Comparison of ENCODE assay signal across 21 mouse cellular contexts in the genomic region with DNA sequence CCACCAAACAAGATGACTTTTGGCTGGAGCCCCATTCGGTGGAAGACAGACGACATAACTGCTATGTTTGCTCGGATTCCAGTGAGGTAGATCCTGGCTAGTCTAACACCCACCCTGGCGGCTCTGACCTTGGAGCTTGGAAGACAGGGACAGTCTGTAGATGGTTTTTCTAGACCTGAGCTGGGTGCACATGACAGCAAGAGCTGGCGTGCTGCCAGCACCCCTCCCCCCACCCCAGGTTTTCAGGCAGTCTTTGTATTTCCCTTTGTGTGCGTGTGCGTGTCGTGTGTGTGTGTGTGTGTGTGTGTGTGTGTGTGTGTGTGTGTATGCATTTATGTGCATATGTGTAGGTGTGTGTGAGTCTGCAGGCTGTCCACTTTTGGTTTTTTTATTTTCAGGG. TPM values are rescaled to one million over a fixed set of nuclear protein-coding genes. Genes with fewer than 3 reads are reported as not detected.
"Had no signal": no experiment of that assay in that cellular context is flagged by ENCODE, and none has a peak within 500 bp of the region (broad histone marks: within the 10 kb centered on the region; RNA-seq: fewer than 3 reads in every experiment).

No protein-coding gene starts in this region.

- H3K27me3 ChIP-seq: lung, embryonic 15.5 days; midbrain, embryonic 13.5 days; neural tube, embryonic 12.5 days had no signal

- H3K4me1 ChIP-seq: liver, embryonic 13.5 days had no signal

- ATAC-seq: intestine, postnatal 0 days; liver, postnatal 0 days; midbrain, embryonic 13.5 days had no signal

- H3K4me2 ChIP-seq: limb, embryonic 12.5 days; liver, embryonic 13.5 days; lung, embryonic 15.5 days; midbrain, embryonic 13.5 days; neural tube, embryonic 12.5 days had no signal

- H3K9me3 ChIP-seq: liver, embryonic 13.5 days; lung, embryonic 15.5 days; midbrain, embryonic 13.5 days; neural tube, embryonic 12.5 days had no signal

- H3K9ac ChIP-seq: limb, embryonic 12.5 days; liver, embryonic 13.5 days; liver, postnatal 0 days; lung, embryonic 15.5 days; midbrain, embryonic 13.5 days; neural tube, embryonic 12.5 days had no signal

- H3K27ac ChIP-seq: kidney, postnatal 0 days; limb, embryonic 12.5 days; liver, embryonic 13.5 days; lung, embryonic 15.5 days; midbrain, embryonic 13.5 days; neural tube, embryonic 12.5 days had no signal

- H3K36me3 ChIP-seq: limb, embryonic 12.5 days; liver, embryonic 13.5 days; lung, embryonic 15.5 days; midbrain, embryonic 13.5 days; neural tube, embryonic 12.5 days had no signal

- H3K4me3 ChIP-seq: limb, embryonic 12.5 days; liver, embryonic 13.5 days; lung, embryonic 15.5 days; midbrain, embryonic 13.5 days; neural tube, embryonic 12.5 days had no signal

- DNase-seq: kidney, adult 9 months; kidney, postnatal 36 days; layer of hippocampus, adult 9-11 months; layer of hippocampus, postnatal 36 days; liver; liver, embryonic 13.5 days; liver, postnatal 0 days; thymus, adult 2 months; thymus, postnatal 25 days had no signal

RNA-seq across cellular contexts. Expression of a gene that starts 25.7 kb away (rescaled TPM):
- total RNA-seq: layer of hippocampus, adult 18-20 months; layer of hippocampus, postnatal 36 days; left cerebral cortex, adult 8-10 months; left cerebral cortex, postnatal 36 days; neutrophil, adult 5-6 weeks had no signal
- polyA plus RNA-seq: intestine, postnatal 0 days; kidney, postnatal 0 days; limb, embryonic 12.5 days; liver, embryonic 13.5 days; liver, postnatal 0 days; midbrain, embryonic 13.5 days; neural tube, embryonic 12.5 days; stomach, embryonic 14.5 days; urinary bladder, adult 2 months had no signal
